Mouse (Mus musculus) brown adipose tissue, adult 24 weeks (tissue): Measurements from ENCODE around the gene Gpa33. TPM values are rescaled to one million over a fixed set of nuclear protein-coding genes. Genes with fewer than 3 reads are reported as not detected.
"Not testable (repeated sequence)": the region's sequence is repeated elsewhere in the genome, so short reads cannot be mapped to it uniquely, and the experiment has no call there.

ENCODE experiments used
- H3K27ac ChIP-seq: fragments of 200-500 bp; replicated peaks from 2 replicates; pipeline ENCODE4 v1.5.1; 2012; ENCODE audit warnings: low read depth, mild to moderate bottlenecking, low read length
- H3K4me1 ChIP-seq: fragments of 200-500 bp; 2 replicates; pipeline ENCODE4 v1.6.1; 2012; ENCODE audit warnings: low read length, mixed read lengths; ENCODE audit not compliant: control insufficient read depth, insufficient read depth, insufficient read length
- H3K4me3 ChIP-seq: fragments of 200-500 bp; 2 replicates; pipeline ENCODE4 v1.5.1; 2012; ENCODE audit warnings: low read depth, mild to moderate bottlenecking, low read length, moderate library complexity; ENCODE audit not compliant: insufficient read depth
- polyA plus RNA-seq: library from polyadenylated mRNA; stranded (reverse); fragments of >200 nt; gene quantifications from 2 replicates; pipeline ENCODE4 v1.2.4, GENCODE M21; 2012; ENCODE audit not compliant: missing spikeins, insufficient read depth, insufficient read length

Gpa33 gene
- polyA plus RNA-seq, 1 experiment, result not detected

- H3K4me3 ChIP-seq, result no peak overlapping the region
- no peak overlapping the region for H3K27ac ChIP-seq
Observed at GRCm38 (mm10) chr1:166123751-166124150, 6.3 kb upstream of the Gpa33 start.

GRCm38 (mm10) chr1:166124932-166125593, 5.0 kb upstream of the Gpa33 start:
- Histone ChIP-seq H3K27ac (no peak overlapping the region), H3K4me1 (0 out of 2 replicates have a peak, but pooled peaks cover 4% of the 10 kb centered on the region), H3K4me3 (no peak overlapping the region)

More at GRCm38 (mm10) chr1:166123751-166124150, 6.3 kb upstream of the Gpa33 start:
- 0 out of 2 replicates have a peak, but pooled peaks cover 4% of the 10 kb centered on the region for H3K4me1 ChIP-seq

GRCm38 (mm10) chr1:166126290-166126689, 3.7 kb upstream of the Gpa33 start:
- H3K27ac ChIP-seq, result no peak overlapping the region
- 0 out of 2 replicates have a peak, but pooled peaks cover 4% of the 10 kb centered on the region for H3K4me1 ChIP-seq
- no peak overlapping the region for H3K4me3 ChIP-seq

GRCm38 (mm10) chr1:166126795-166127194, 3.2 kb upstream of the Gpa33 start:
- Histone ChIP-seq H3K27ac (no peak overlapping the region), H3K4me3 (0 out of 2 replicates have a peak overlapping the region, but pooled peaks have one; percentile 5), H3K4me1 (0 out of 2 replicates have a peak, but pooled peaks cover 4% of the 10 kb centered on the region)

GRCm38 (mm10) chr1:166127719-166128118, 2.3 kb upstream of the Gpa33 start, which contains the start of gene Dusp27:
Dusp27 (minus strand) TSS chr1:166127922.
- Histone ChIP-seq H3K4me3 (peak within 1 kb of the TSS; percentile 5; the same call in 1 of the 2 replicates), H3K4me1 (0 out of 2 replicates have a peak, but pooled peaks cover 4% of the 10 kb centered on the region), H3K27ac (no peak within 1 kb of the TSS)

GRCm38 (mm10) chr1:166128551-166128950, 1.5 kb upstream of the Gpa33 start:
- Histone ChIP-seq H3K4me1 (0 out of 2 replicates have a peak, but pooled peaks cover 4% of the 10 kb centered on the region), H3K4me3 (no peak overlapping the region), H3K27ac (no peak overlapping the region)

- Histone ChIP-seq H3K27ac (no peak overlapping the region), H3K4me1 (no peaks in the 10 kb centered on the region), H3K4me3 (no peak overlapping the region)
Observed at GRCm38 (mm10) chr1:166132367-166132766, 2.3 kb downstream of the Gpa33 start.

- H3K27ac ChIP-seq, result no peak overlapping the region
- no peak overlapping the region for H3K4me3 ChIP-seq
- peaks cover 3% of the 10 kb centered on the region; the same call in 1 of the 2 replicates for H3K4me1 ChIP-seq
Observed at GRCm38 (mm10) chr1:166135091-166135740, 5.2 kb downstream of the Gpa33 start.

- no peak overlapping the region for H3K27ac ChIP-seq
Observed at GRCm38 (mm10) chr1:166137244-166137938, 7.4 kb downstream of the Gpa33 start.

GRCm38 (mm10) chr1:166138136-166138535, 8.1 kb downstream of the Gpa33 start:
- Histone ChIP-seq H3K4me3 (0 out of 2 replicates have a peak overlapping the region, but pooled peaks have one; percentile 0), H3K4me1 (peaks cover 3% of the 10 kb centered on the region; the same call in 1 of the 2 replicates)

More at GRCm38 (mm10) chr1:166137244-166137938, 7.4 kb downstream of the Gpa33 start:
- Histone ChIP-seq H3K4me3 (no peak overlapping the region), H3K4me1 (peaks cover 3% of the 10 kb centered on the region; the same call in 1 of the 2 replicates)

GRCm38 (mm10) chr1:166139113-166139512, 9.1 kb downstream of the Gpa33 start:
- Histone ChIP-seq H3K4me1 (peaks cover 3% of the 10 kb centered on the region; the same call in 1 of the 2 replicates), H3K27ac (no peak overlapping the region)

More at GRCm38 (mm10) chr1:166138136-166138535, 8.1 kb downstream of the Gpa33 start:
- peak overlapping the region; percentile 27; the same call in 1 of the 2 replicates for H3K27ac ChIP-seq

GRCm38 (mm10) chr1:166139620-166140184, 9.7 kb downstream of the Gpa33 start:
- Histone ChIP-seq H3K4me3 (no peak overlapping the region), H3K27ac (no peak overlapping the region), H3K4me1 (peaks cover 3% of the 10 kb centered on the region; the same call in 1 of the 2 replicates)

More at GRCm38 (mm10) chr1:166139113-166139512, 9.1 kb downstream of the Gpa33 start:
- H3K4me3 ChIP-seq, result no peak overlapping the region

GRCm38 (mm10) chr1:166141868-166142267, 11.8 kb downstream of the Gpa33 start:
- not testable (repeated sequence) for H3K27ac ChIP-seq, H3K4me1 ChIP-seq, H3K4me3 ChIP-seq

- Histone ChIP-seq H3K4me3 (no peak overlapping the region), H3K4me1 (peaks cover 3% of the 10 kb centered on the region; the same call in 1 of the 2 replicates), H3K27ac (no peak overlapping the region)
Observed at GRCm38 (mm10) chr1:166142369-166142768, 12.3 kb downstream of the Gpa33 start.
